Comparison of ENCODE assay signal across 8 mouse cellular contexts in the genomic region with DNA sequence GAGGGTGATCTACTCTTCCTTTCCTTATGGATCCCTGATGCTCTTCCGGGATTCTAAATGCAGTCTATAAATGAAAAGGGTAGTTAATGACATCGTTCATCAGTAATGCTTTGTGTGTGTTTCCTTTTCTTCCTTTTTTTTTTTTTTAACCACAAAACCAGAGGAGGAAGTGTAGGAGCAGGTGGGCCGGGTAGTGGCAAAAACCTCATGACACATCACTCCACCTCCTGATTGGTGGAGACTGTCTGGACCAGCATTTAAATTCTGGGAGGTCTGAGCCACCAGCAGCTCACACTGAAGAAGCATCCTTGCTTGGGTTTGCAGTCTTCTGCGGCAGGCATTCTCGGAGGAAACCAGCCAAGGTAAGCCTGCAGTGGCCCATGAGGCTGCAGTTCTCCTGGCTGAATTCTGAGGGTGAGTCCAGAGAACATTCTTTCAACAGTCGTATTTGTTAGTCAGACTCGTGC. TPM values are rescaled to one million over a fixed set of nuclear protein-coding genes. Genes with fewer than 3 reads are reported as not detected.
DNase-seq lines count a peak whose midpoint lies in the region; ATAC-seq and TF ChIP-seq lines count a peak whose summit lies in the region.

TSS of gene Spp1 (plus strand) at position 284 of the 467 bp plus-strand sequence.

- TF ChIP-seq CTCF in kidney, postnatal 0 days (IDR thresholded peaks at IDR 0.05; ENCODE audit: low read depth), result no peak

- no peaks in the 10 kb centered on the region for H3K36me3 ChIP-seq in neural tube, embryonic 13.5 days
- no peaks in the 10 kb centered on the region for H3K36me3 ChIP-seq in kidney, postnatal 0 days (ENCODE audit: insufficient read depth, low read length)

- H3K4me3 ChIP-seq in neural tube, embryonic 13.5 days, result no peak within 1 kb of the TSS
- peak within 1 kb of the TSS; percentile 9; the same call in 1 of the 2 replicates for H3K4me3 ChIP-seq in kidney, postnatal 0 days (replicated peaks; ENCODE audit: low read depth, low read length)

- DNase-seq in adrenal gland, adult 18-20 months (ENCODE audit: low spot score in 2 of 2), result no peak
- DNase-seq in adrenal gland, postnatal 4 days (ENCODE audit: low spot score in 2 of 2), result no peak
- no peak for DNase-seq in neural tube, embryonic 10.5 days (ENCODE audit: extremely low spot score, low spot score)
- DNase-seq in kidney, postnatal 0 days (ENCODE audit: low spot score), result no peak
- no peak for DNase-seq in thymus, postnatal 10 days (ENCODE audit: low spot score in 2 of 2)
- DNase-seq in heart, postnatal 4 days, result no peak
- no peak for DNase-seq in embryo, embryonic 10.5 days (ENCODE audit: low spot score)

- 60% methylated on average over 7 of the region's 7 CpGs for WGBS in neural tube, embryonic 13.5 days
- 52% methylated on average over 7 of the region's 7 CpGs for WGBS in kidney, postnatal 0 days

- no peak within 1 kb of the TSS for H3K4me2 ChIP-seq in neural tube, embryonic 13.5 days
- H3K4me2 ChIP-seq in kidney, postnatal 0 days (ENCODE audit: low read length), result peak within 1 kb of the TSS; percentile 18; the same call in 1 of the 2 replicates

- no peaks in the 10 kb centered on the region for H3K9me3 ChIP-seq in neural tube, embryonic 13.5 days
- H3K9me3 ChIP-seq in kidney, postnatal 0 days (replicated peaks; ENCODE audit: low read length), result no peaks in the 10 kb centered on the region

- H3K27me3 ChIP-seq in neural tube, embryonic 13.5 days, result no peaks in the 10 kb centered on the region
- no peaks in the 10 kb centered on the region for H3K27me3 ChIP-seq in kidney, postnatal 0 days (ENCODE audit: insufficient read depth, low read length)

- no peak for ATAC-seq in neural tube, embryonic 13.5 days (ENCODE audit: low read depth)
- no peak; the same call in 1 of the 2 replicates for ATAC-seq in kidney, postnatal 0 days (replicated peaks; ENCODE audit: low FRiP score, low read depth)

- H3K9ac ChIP-seq in neural tube, embryonic 13.5 days, result no peak within 1 kb of the TSS
- H3K9ac ChIP-seq in kidney, postnatal 0 days (ENCODE audit: low read depth, low read length), result no peak within 1 kb of the TSS

- no peak within 1 kb of the TSS for H3K27ac ChIP-seq in neural tube, embryonic 13.5 days (replicated peaks)
- H3K27ac ChIP-seq in kidney, postnatal 0 days, result peak within 1 kb of the TSS; percentile 54; the same call in 1 of the 2 replicates

- H3K4me1 ChIP-seq in neural tube, embryonic 13.5 days (replicated peaks), result no peaks in the 10 kb centered on the region
- H3K4me1 ChIP-seq in kidney, postnatal 0 days (replicated peaks; ENCODE audit: insufficient read depth, low read length), result no peaks in the 10 kb centered on the region

RNA-seq across cellular contexts. Expression of gene Spp1, which starts in this region (rescaled TPM):
- total RNA-seq in adrenal gland, adult 18-20 months (2021), result 10 to 100 TPM; 52.8 to 84.0 TPM
- total RNA-seq in adrenal gland, postnatal 4 days (2021), result 10 to 100 TPM in 1 of 2 experiments, 1 to 10 TPM in 1; 5.8 to 55.5 TPM
- polyA plus RNA-seq in neural tube, embryonic 13.5 days (2015; fragmentation: Nextera tagmentation; extraction: Ambion mirVana), result 14.1 and 14.6 TPM in 2 replicates
- polyA plus RNA-seq in kidney, postnatal 0 days (2015; fragmentation: Nextera tagmentation; extraction: Ambion mirVana), result 1,587 and 1,767 TPM in 2 replicates
- total RNA-seq in heart, postnatal 4 days (2021), result under 1 TPM; 0.45 to 0.61 TPM

Comparison
In these comparisons a context has a peak if more than half of its experiments do, and no peak if none do; other contexts are left out.
1. RNA of gene Spp1 (total RNA-seq): 52.8 to 84.0 TPM in adrenal gland, adult 18-20 months and 5.8 to 55.5 TPM in adrenal gland, postnatal 4 days; 0.45 to 0.61 TPM in heart, postnatal 4 days; every median in the first group is over 4 times any median in the second.
2. RNA of gene Spp1 (polyA plus RNA-seq): 1,587 to 1,767 TPM in kidney, postnatal 0 days; 14.1 to 14.6 TPM in neural tube, embryonic 13.5 days; every median in the first group is over 100 times any median in the second.